Mouse (Mus musculus) limb, embryonic 12.5 days (tissue): ENCODE measurements at regions not wholly inside any gene's neighbourhood (a gene's known extent, or its start where the extent isn't known, plus 50 kb on each side); places are given as distances from the start of the nearest gene placed in this dataset.
A peak's percentile ranks its signal among the peaks of the same experiment; 100 is the strongest.

ENCODE experiments used
- ATAC-seq: fragments of 200-750 bp; cut with Nextera tagmentation; 2 replicates; pipeline ENCODE4 v1.8.0; 2017; ENCODE audit warnings: low read depth, moderate TSS enrichment; ENCODE audit not compliant: insufficient number of reproducible peaks, insufficient read depth, low FRiP score, low TSS enrichment
- H3K27ac ChIP-seq: fragments of 300-500 bp; sonication (generic); 2 replicates; pipeline ENCODE4 v1.5.1; 2016; ENCODE audit warnings: mild to moderate bottlenecking, moderate library complexity
- H3K27me3 ChIP-seq: fragments of 300-500 bp; sonication (generic); 2 replicates; pipeline ENCODE4 v1.6.1; 2016; ENCODE audit warnings: mild to moderate bottlenecking, moderate library complexity
- H3K36me3 ChIP-seq: fragments of 300-500 bp; sonication (generic); 2 replicates; pipeline ENCODE4 v1.6.1; 2016; ENCODE audit warnings: mild to moderate bottlenecking, moderate library complexity
- H3K4me1 ChIP-seq: fragments of 300-500 bp; sonication (generic); replicated peaks from 2 replicates; pipeline ENCODE4 v1.6.1; 2016
- H3K4me2 ChIP-seq: fragments of 300-500 bp; sonication (generic); 2 replicates; pipeline ENCODE4 v1.6.1; 2016; ENCODE audit warnings: mild to moderate bottlenecking, moderate library complexity
- H3K4me3 ChIP-seq: fragments of 300-500 bp; sonication (generic); replicated peaks from 2 replicates; pipeline ENCODE4 v1.5.1; 2016; ENCODE audit warnings: mild to moderate bottlenecking
- H3K9ac ChIP-seq: fragments of 300-500 bp; sonication (generic); replicated peaks from 2 replicates; pipeline ENCODE4 v1.6.1; 2016; ENCODE audit warnings: mild to moderate bottlenecking, moderate library complexity
- H3K9me3 ChIP-seq: fragments of 300-500 bp; sonication (generic); 2 replicates; pipeline ENCODE4 v1.6.1; 2016; ENCODE audit warnings: mild to moderate bottlenecking, moderate library complexity
- WGBS: fragments of 180-500 bp; shearing (Covaris S2); methylation state at CpG from one replicate; pipeline ENCODE4 v1.1.7; 2016; 5-methylcytosine and 5-hydroxymethylcytosine counted together

GRCm38 (mm10) chrX:11818634-11819033, 341.5 kb downstream of the Bcor start:
- ATAC-seq, result no peak
- H3K36me3 ChIP-seq, result no peaks in the 10 kb centered on the region
- H3K9me3 ChIP-seq, result no peaks in the 10 kb centered on the region
- no peak overlapping the region for H3K4me2 ChIP-seq
- no peak overlapping the region for H3K27ac ChIP-seq
- H3K4me1 ChIP-seq, result peaks cover 21% of the 10 kb centered on the region
- H3K9ac ChIP-seq, result no peak overlapping the region
- H3K27me3 ChIP-seq, result peaks cover 38% of the 10 kb centered on the region
- 96% methylated on average over 3 of the region's 3 CpGs for WGBS
- H3K4me3 ChIP-seq, result no peak overlapping the region

- no peaks in the 10 kb centered on the region for H3K9me3 ChIP-seq
- peaks cover 16% of the 10 kb centered on the region; the same call in 1 of the 2 replicates for H3K4me1 ChIP-seq
- no peak overlapping the region for H3K9ac ChIP-seq
- peaks cover 47% of the 10 kb centered on the region for H3K27me3 ChIP-seq
- no peak overlapping the region for H3K4me2 ChIP-seq
- no peaks in the 10 kb centered on the region for H3K36me3 ChIP-seq
- ATAC-seq, result no peak
- no peak overlapping the region for H3K4me3 ChIP-seq
- WGBS, result 34% methylated on average over 2 of the region's 2 CpGs
- no peak overlapping the region for H3K27ac ChIP-seq
These were observed 339.0 kb downstream of the Bcor start for GRCm38 (mm10) chrX:11821165-11821564.

- Histone ChIP-seq H3K9me3 (no peaks in the 10 kb centered on the region), H3K36me3 (no peaks in the 10 kb centered on the region), H3K27me3 (peaks cover 50% of the 10 kb centered on the region), H3K4me3 (no peak overlapping the region), H3K27ac (no peak overlapping the region), H3K4me1 (peaks cover 21% of the 10 kb centered on the region), H3K4me2 (no peak overlapping the region), H3K9ac (no peak overlapping the region)
- WGBS, result 43% methylated on average over 16 of the region's 16 CpGs
- no peak for ATAC-seq
These were observed 338.0 kb downstream of the Bcor start for GRCm38 (mm10) chrX:11821880-11822768.

- H3K4me3 ChIP-seq, result no peak overlapping the region
- no peak overlapping the region for H3K4me2 ChIP-seq
- H3K27me3 ChIP-seq, result peaks cover 59% of the 10 kb centered on the region
- H3K4me1 ChIP-seq, result peaks cover 25% of the 10 kb centered on the region
- H3K27ac ChIP-seq, result no peak overlapping the region
- H3K9me3 ChIP-seq, result no peaks in the 10 kb centered on the region
- H3K36me3 ChIP-seq, result no peaks in the 10 kb centered on the region
- WGBS, result 74% methylated on average over 1 of the region's 1 CpGs
- H3K9ac ChIP-seq, result no peak overlapping the region
- ATAC-seq, result no peak
These were observed 334.2 kb downstream of the Bcor start for GRCm38 (mm10) chrX:11825948-11826347.

- Histone ChIP-seq H3K9ac (no peak overlapping the region), H3K4me3 (no peak overlapping the region), H3K4me2 (peak overlapping the region; percentile 28), H3K27me3 (peaks cover 50% of the 10 kb centered on the region), H3K4me1 (peaks cover 17% of the 10 kb centered on the region), H3K27ac (peak overlapping the region; percentile 66), H3K9me3 (no peaks in the 10 kb centered on the region), H3K36me3 (no peaks in the 10 kb centered on the region)
- ATAC-seq, result peak; percentile 20; the same call in 1 of the 2 replicates
- WGBS, result 17% methylated on average over 20 of the region's 20 CpGs
These were observed 333.3 kb downstream of the Bcor start for GRCm38 (mm10) chrX:11826737-11827408.

- H3K36me3 ChIP-seq, result no peaks in the 10 kb centered on the region
- ATAC-seq, result no peak
- H3K27ac ChIP-seq, result no peak overlapping the region
- peaks cover 9% of the 10 kb centered on the region for H3K4me1 ChIP-seq
- H3K27me3 ChIP-seq, result peaks cover 39% of the 10 kb centered on the region
- WGBS, result 67% methylated on average over 12 of the region's 12 CpGs
- H3K9ac ChIP-seq, result no peak overlapping the region
- no peak overlapping the region for H3K4me2 ChIP-seq
- H3K4me3 ChIP-seq, result no peak overlapping the region
- H3K9me3 ChIP-seq, result no peaks in the 10 kb centered on the region
These were observed 330.6 kb downstream of the Bcor start for GRCm38 (mm10) chrX:11829411-11830002.

- H3K9me3 ChIP-seq, result no peaks in the 10 kb centered on the region
- 51% methylated on average over 5 of the region's 5 CpGs for WGBS
- H3K27me3 ChIP-seq, result peaks cover 44% of the 10 kb centered on the region
These were observed 322.6 kb downstream of the Bcor start for GRCm38 (mm10) chrX:11837566-11837965.

GRCm38 (mm10) chrX:11839665-11840245, 320.4 kb downstream of the Bcor start:
- no peak overlapping the region for H3K27ac ChIP-seq
- no peaks in the 10 kb centered on the region for H3K36me3 ChIP-seq
- ATAC-seq, result no peak
- H3K9ac ChIP-seq, result no peak overlapping the region
- no peaks in the 10 kb centered on the region; the same call in 1 of the 2 replicates for H3K4me1 ChIP-seq
- no peaks in the 10 kb centered on the region for H3K9me3 ChIP-seq
- no peak overlapping the region for H3K4me2 ChIP-seq
- peaks cover 38% of the 10 kb centered on the region for H3K27me3 ChIP-seq
- no peak overlapping the region for H3K4me3 ChIP-seq
- WGBS, result 71% methylated on average over 12 of the region's 12 CpGs

More at GRCm38 (mm10) chrX:11837566-11837965, 322.6 kb downstream of the Bcor start:
- Histone ChIP-seq H3K4me2 (no peak overlapping the region), H3K4me1 (no peaks in the 10 kb centered on the region; the same call in 1 of the 2 replicates), H3K36me3 (no peaks in the 10 kb centered on the region), H3K4me3 (no peak overlapping the region), H3K27ac (no peak overlapping the region), H3K9ac (no peak overlapping the region)
- no peak for ATAC-seq

GRCm38 (mm10) chrX:11840319-11841035, 319.7 kb downstream of the Bcor start:
- no peaks in the 10 kb centered on the region for H3K36me3 ChIP-seq
- H3K4me3 ChIP-seq, result no peak overlapping the region
- H3K27ac ChIP-seq, result no peak overlapping the region
- H3K4me2 ChIP-seq, result no peak overlapping the region
- no peaks in the 10 kb centered on the region; the same call in 1 of the 2 replicates for H3K4me1 ChIP-seq
- no peak for ATAC-seq
- 68% methylated on average over 11 of the region's 11 CpGs for WGBS
- no peaks in the 10 kb centered on the region for H3K9me3 ChIP-seq
- H3K9ac ChIP-seq, result no peak overlapping the region
- H3K27me3 ChIP-seq, result peaks cover 37% of the 10 kb centered on the region

- no peaks in the 10 kb centered on the region for H3K36me3 ChIP-seq
- H3K4me2 ChIP-seq, result no peak overlapping the region
- peaks cover 32% of the 10 kb centered on the region for H3K27me3 ChIP-seq
- H3K27ac ChIP-seq, result no peak overlapping the region
- no peaks in the 10 kb centered on the region for H3K9me3 ChIP-seq
- peaks cover 7% of the 10 kb centered on the region for H3K4me1 ChIP-seq
- no peak overlapping the region for H3K9ac ChIP-seq
- no peak for ATAC-seq
- H3K4me3 ChIP-seq, result no peak overlapping the region
- 59% methylated on average over 2 of the region's 2 CpGs for WGBS
These were observed 314.6 kb downstream of the Bcor start for GRCm38 (mm10) chrX:11845566-11845965.
